Mouse (Mus musculus): Measurements from ENCODE around the gene Arhgef18. TPM values are rescaled to one million over a fixed set of nuclear protein-coding genes. Genes with fewer than 3 reads are reported as not detected.

The Arhgef18 gene
- polyA plus RNA-seq, 1 experiment from 2014 or later = 5.5 TPM

DNA sequence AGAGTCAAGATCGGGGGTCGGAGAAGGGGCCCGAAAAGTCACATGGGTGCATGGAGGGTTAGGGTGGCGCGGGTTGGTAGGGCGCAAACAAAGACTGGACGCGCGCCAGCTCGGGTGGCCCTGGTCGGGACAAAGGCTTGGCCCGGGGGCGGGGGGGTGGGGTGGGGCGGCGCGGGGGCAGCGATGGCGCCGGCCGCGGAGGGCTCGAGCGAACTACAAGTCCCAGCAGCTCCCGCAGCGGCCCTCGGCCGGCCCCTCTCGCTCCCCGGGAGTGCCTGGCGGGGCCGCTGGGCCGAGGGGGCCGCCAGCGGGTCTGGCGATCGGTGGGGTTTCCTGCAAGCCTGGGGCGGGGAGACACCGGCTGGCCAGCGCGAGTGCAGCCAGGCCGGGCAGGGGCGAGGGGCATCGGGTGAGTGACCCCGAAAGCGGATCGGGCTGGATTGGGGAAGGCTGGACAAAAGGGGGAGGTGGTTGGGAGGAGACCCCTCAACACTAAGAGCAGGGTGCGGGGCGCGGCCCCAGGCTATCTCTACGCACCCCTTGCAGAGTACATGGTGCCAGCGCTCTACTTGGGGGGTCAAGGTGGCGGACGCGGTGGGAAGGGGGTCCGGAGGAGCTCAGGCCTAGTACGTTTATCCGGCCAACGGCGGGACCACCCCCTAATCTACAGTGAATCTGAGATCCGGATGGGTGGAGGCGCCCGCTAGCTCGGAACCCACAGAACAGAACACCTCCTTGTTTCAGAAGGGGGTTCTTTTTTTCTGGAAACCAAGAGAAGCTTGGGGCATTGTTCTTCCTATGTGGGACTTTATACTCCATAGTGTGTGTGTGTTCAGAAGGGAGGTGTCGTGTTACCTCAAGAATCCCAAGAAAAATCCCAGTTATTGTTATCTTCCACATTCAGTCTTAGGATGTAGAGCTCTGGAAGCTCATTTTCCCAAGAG is 100.4 kb downstream of the Arhgef18 start, which contains the start of gene Zfp358:
Zfp358 (plus strand) TSS at position 238 of the 944 bp plus-strand sequence.
- Histone ChIP-seq H3K27me3 (ENCODE audit: control insufficient read depth, insufficient read depth, low read length) (no peaks in the 10 kb centered on the region), H3K27ac (replicated peaks) (peak within 1 kb of the TSS; percentile 85), H3K9me3 (ENCODE audit: control insufficient read depth, low read length) (no peaks in the 10 kb centered on the region), H3K4me3 (ENCODE audit: low read depth, low read length) (peak within 1 kb of the TSS; percentile 91), H3K4me2 (replicated peaks; ENCODE audit: low read depth) (peak within 1 kb of the TSS; percentile 68), H3K4me1 (replicated peaks; ENCODE audit: control insufficient read depth, insufficient read depth) (no peaks in the 10 kb centered on the region), H3K9ac (ENCODE audit: low read length) (peak within 1 kb of the TSS; percentile 97), H3K36me3 (ENCODE audit: control insufficient read depth, insufficient read depth, low read length) (peaks cover 15% of the 10 kb centered on the region)
- ATAC-seq (ENCODE audit: low FRiP score, low TSS enrichment) = peak; percentile 91
- under 1% methylated on average over 47 of the region's 64 CpGs for WGBS
- no peak for TF ChIP-seq CTCF (IDR thresholded peaks at IDR 0.05; ENCODE audit: low read depth)
- no peak for TF ChIP-seq EP300 (optimal IDR thresholded peaks at IDR 0.05)
- peak; percentile 83 for DNase-seq (ENCODE audit: low spot score)

DNA sequence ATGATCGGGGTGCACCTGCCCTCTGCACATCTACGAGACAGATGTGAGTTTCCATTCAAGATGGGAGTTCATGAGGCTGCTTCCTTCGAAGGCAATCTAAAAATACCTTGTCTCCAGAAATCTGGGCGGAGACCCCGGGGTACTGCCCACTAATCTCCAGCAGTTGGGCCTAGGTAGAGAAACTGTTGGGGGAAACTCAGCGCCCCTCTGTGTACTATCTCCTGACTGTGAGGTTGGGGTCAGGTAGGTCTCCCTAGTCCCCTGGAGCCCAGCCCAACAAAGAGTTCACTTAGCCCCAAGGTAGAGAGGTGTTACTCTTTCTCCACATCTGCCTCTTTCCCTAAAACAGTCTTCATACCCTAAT is 101.0 kb downstream of the Arhgef18 start:
- Histone ChIP-seq H3K4me3 (ENCODE audit: low read depth, low read length) (peak overlapping the region; percentile 91), H3K27me3 (ENCODE audit: control insufficient read depth, insufficient read depth, low read length) (no peaks in the 10 kb centered on the region), H3K9ac (ENCODE audit: low read length) (peak overlapping the region; percentile 97), H3K4me2 (replicated peaks; ENCODE audit: low read depth) (peak overlapping the region; percentile 68), H3K27ac (replicated peaks) (peak overlapping the region; percentile 85), H3K36me3 (ENCODE audit: control insufficient read depth, insufficient read depth, low read length) (peaks cover 15% of the 10 kb centered on the region), H3K9me3 (ENCODE audit: control insufficient read depth, low read length) (no peaks in the 10 kb centered on the region), H3K4me1 (replicated peaks; ENCODE audit: control insufficient read depth, insufficient read depth) (no peaks in the 10 kb centered on the region)
- TF ChIP-seq CTCF (IDR thresholded peaks at IDR 0.05; ENCODE audit: low read depth) (no peak), EP300 (optimal IDR thresholded peaks at IDR 0.05) (no peak)
- ATAC-seq (ENCODE audit: low FRiP score, low TSS enrichment) (no peak), DNase-seq (ENCODE audit: low spot score) (no peak)
- WGBS = 22% methylated on average over 6 of the region's 6 CpGs

DNA sequence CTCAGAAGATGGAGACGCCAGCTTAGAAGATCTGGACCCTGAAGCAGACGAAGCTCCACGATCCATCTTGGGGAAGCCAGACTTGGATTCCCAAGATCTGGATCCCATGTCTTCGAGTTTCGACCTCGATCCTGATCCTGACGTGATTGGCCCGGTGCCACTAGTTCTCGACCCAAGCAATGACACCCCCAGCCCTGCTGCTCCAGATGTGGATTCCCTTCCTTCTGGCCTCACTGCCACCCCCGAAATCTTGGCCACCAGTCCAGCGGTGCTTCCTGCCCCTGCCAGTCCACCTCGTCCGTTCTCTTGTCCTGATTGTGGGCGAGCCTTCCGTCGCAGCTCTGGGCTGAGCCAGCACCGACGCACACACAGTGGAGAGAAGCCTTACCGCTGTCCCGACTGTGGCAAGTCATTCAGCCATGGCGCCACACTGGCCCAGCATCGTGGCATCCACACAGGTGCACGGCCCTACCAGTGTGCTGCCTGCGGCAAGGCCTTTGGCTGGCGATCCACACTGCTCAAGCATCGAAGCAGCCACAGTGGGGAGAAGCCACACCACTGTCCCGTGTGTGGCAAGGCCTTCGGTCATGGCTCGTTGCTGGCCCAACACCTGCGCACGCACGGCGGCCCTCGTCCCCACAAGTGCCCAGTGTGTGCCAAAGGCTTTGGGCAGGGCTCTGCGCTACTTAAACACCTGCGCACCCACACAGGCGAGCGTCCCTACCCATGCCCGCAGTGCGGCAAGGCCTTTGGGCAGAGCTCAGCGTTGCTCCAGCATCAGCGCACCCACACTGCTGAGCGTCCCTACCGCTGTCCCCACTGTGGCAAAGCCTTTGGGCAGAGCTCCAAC is 103.0 kb downstream of the Arhgef18 start:
- Histone ChIP-seq H3K36me3 (ENCODE audit: control insufficient read depth, insufficient read depth, low read length) (peaks cover 15% of the 10 kb centered on the region), H3K27ac (replicated peaks) (no peak overlapping the region), H3K4me2 (replicated peaks; ENCODE audit: low read depth) (no peak overlapping the region), H3K4me3 (ENCODE audit: low read depth, low read length) (no peak overlapping the region), H3K27me3 (ENCODE audit: control insufficient read depth, insufficient read depth, low read length) (no peaks in the 10 kb centered on the region), H3K4me1 (replicated peaks; ENCODE audit: control insufficient read depth, insufficient read depth) (no peaks in the 10 kb centered on the region), H3K9ac (ENCODE audit: low read length) (no peak overlapping the region), H3K9me3 (ENCODE audit: control insufficient read depth, low read length) (no peaks in the 10 kb centered on the region)
- DNase-seq (ENCODE audit: low spot score) = no peak
- no peak for ATAC-seq (ENCODE audit: low FRiP score, low TSS enrichment)
- TF ChIP-seq CTCF (IDR thresholded peaks at IDR 0.05; ENCODE audit: low read depth) = no peak
- TF ChIP-seq EP300 (optimal IDR thresholded peaks at IDR 0.05) = no peak
- 95% methylated on average over 44 of the region's 44 CpGs for WGBS

DNA sequence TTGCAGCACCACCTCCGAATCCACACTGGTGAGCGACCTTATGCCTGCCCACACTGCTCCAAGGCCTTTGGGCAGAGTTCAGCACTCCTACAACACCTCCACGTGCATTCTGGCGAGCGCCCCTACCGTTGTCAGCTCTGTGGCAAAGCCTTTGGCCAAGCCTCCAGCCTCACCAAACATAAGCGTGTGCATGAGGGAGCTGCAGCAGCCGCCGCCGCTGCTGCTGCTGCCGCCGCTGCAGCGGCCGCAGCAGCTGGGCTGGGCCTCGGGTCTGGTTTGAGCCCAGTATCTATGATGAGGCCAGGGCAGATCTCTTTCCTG is 103.6 kb downstream of the Arhgef18 start:
- Histone ChIP-seq H3K9ac (ENCODE audit: low read length) (no peak overlapping the region), H3K36me3 (ENCODE audit: control insufficient read depth, insufficient read depth, low read length) (peaks cover 15% of the 10 kb centered on the region), H3K4me3 (ENCODE audit: low read depth, low read length) (no peak overlapping the region), H3K27me3 (ENCODE audit: control insufficient read depth, insufficient read depth, low read length) (no peaks in the 10 kb centered on the region), H3K4me2 (replicated peaks; ENCODE audit: low read depth) (no peak overlapping the region), H3K27ac (replicated peaks) (no peak overlapping the region), H3K9me3 (ENCODE audit: control insufficient read depth, low read length) (no peaks in the 10 kb centered on the region), H3K4me1 (replicated peaks; ENCODE audit: control insufficient read depth, insufficient read depth) (0 out of 2 replicates have a peak, but pooled peaks cover 5% of the 10 kb centered on the region)
- DNase-seq (ENCODE audit: low spot score) = no peak
- TF ChIP-seq EP300 (optimal IDR thresholded peaks at IDR 0.05) (no peak), CTCF (IDR thresholded peaks at IDR 0.05; ENCODE audit: low read depth) (no peak)
- no peak for ATAC-seq (ENCODE audit: low FRiP score, low TSS enrichment)
- 88% methylated on average over 14 of the region's 15 CpGs for WGBS

DNA sequence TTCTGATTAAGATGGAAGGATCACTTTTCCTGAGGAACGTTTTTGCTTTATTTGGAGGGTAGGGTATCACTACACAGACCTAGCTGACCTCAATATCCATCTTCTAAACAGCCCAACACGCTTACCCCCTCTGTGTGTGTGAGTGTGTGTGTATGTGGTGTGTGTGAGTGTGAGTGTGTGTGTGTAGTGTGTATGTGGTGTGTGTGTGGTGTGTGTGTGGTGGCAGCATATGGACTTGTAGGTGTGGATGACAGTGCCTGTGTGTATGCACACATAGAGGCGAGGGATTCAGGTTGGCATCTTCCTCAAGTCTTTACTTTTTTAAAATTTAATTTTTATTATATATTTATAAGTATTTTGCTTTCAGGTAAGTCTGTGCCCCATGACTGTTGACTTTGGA is 105.8 kb downstream of the Arhgef18 start:
- Histone ChIP-seq H3K4me3 (ENCODE audit: low read depth, low read length) (no peak overlapping the region), H3K4me2 (replicated peaks; ENCODE audit: low read depth) (no peak overlapping the region), H3K36me3 (ENCODE audit: control insufficient read depth, insufficient read depth, low read length) (peaks cover 15% of the 10 kb centered on the region), H3K9me3 (ENCODE audit: control insufficient read depth, low read length) (no peaks in the 10 kb centered on the region), H3K9ac (ENCODE audit: low read length) (no peak overlapping the region), H3K27me3 (ENCODE audit: control insufficient read depth, insufficient read depth, low read length) (no peaks in the 10 kb centered on the region), H3K4me1 (replicated peaks; ENCODE audit: control insufficient read depth, insufficient read depth) (0 out of 2 replicates have a peak, but pooled peaks cover 6% of the 10 kb centered on the region), H3K27ac (replicated peaks) (no peak overlapping the region)
- no peak for TF ChIP-seq EP300 (optimal IDR thresholded peaks at IDR 0.05)
- no peak for TF ChIP-seq CTCF (IDR thresholded peaks at IDR 0.05; ENCODE audit: low read depth)
- ATAC-seq (ENCODE audit: low FRiP score, low TSS enrichment) (no peak), DNase-seq (ENCODE audit: low spot score) (no peak)
- 76% methylated on average over 3 of the region's 3 CpGs for WGBS
